Mouse (Mus musculus) heart, adult 2 months (tissue): ENCODE measurements around the gene 4930503B20Rik.

Experiments used
- CTCF ChIP-seq: fragments of 200-600 bp; IDR thresholded peaks from 2 replicates; pipeline ENCODE4 v1.8.1; 2022; ENCODE audit warnings: antibody characterized with exemption, mild to moderate bottlenecking, moderate library complexity
- POLR2A ChIP-seq: fragments of 200-500 bp; IDR thresholded peaks from 2 replicates; pipeline ENCODE4 v1.6.1; 2011; ENCODE audit warnings: mild to moderate bottlenecking, low read depth, low read length, control low read depth; ENCODE audit not compliant: insufficient read depth

GRCm38 (mm10) chr3:146657433-146657832, 6.3 kb upstream of the 4930503B20Rik start:
- no peak for TF ChIP-seq POLR2A
- no peak for TF ChIP-seq CTCF
